Mouse (Mus musculus) common myeloid progenitor, adult 5-6 weeks (primary cell): ENCODE measurements around the gene Proser3. TPM values are rescaled to one million over a fixed set of nuclear protein-coding genes. Genes with fewer than 3 reads are reported as not detected.
"Not testable (repeated sequence)": the region's sequence is repeated elsewhere in the genome, so short reads cannot be mapped to it uniquely, and the experiment has no call there.

Experiments
- ATAC-seq: replicated peaks from 2 replicates; pipeline ENCODE4 v1.8.0; 2016; ENCODE audit warnings: low read depth, mild to moderate bottlenecking, moderate TSS enrichment, inconsistent platforms; ENCODE audit not compliant: poor library complexity, severe bottlenecking
- total RNA-seq: library from RNA; stranded (forward); fragments of 200-1000, 187-1606 nt; gene quantifications from 2 replicates; pipeline ENCODE4 v1.2.3, GENCODE M21; 2017

Gene Proser3
- total RNA-seq, 1 experiment from 2014 or later, result 4.7 TPM

GRCm38 (mm10) chr7:30495506-30496042 is 56.5 kb downstream of the Proser3 start:
- ATAC-seq, result not testable (repeated sequence)

DNA sequence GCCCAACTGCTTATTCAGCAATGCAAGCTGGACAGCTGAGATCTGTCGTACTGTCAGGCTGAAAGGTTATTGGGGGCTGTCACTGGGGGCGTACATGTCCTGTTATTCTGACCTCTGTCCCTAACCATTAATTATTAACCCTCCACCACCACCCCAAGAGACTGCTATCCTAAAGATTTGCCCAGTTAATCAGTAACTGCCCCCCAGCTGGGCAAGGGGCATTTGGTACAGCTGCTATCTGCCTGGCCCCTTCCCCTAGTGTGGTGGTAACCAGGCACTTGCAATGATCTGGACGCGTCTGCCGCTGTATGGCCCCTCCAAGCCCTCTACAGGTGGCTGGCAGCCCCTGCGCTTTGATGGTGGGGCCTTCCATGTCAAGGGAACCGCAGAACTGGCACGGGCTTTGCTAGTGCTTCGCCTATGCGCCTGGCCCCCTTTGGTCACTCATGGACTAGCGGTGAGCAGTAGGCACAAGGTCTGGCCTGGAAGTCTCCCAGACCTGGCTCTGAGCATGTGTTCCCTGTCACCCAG is 58.6 kb downstream of the Proser3 start, which contains the start of gene Prodh2:
Gene Prodh2, plus strand, starts transcription at position 222 of the 531 bp plus-strand sequence.
- ATAC-seq, result no peak

DNA sequence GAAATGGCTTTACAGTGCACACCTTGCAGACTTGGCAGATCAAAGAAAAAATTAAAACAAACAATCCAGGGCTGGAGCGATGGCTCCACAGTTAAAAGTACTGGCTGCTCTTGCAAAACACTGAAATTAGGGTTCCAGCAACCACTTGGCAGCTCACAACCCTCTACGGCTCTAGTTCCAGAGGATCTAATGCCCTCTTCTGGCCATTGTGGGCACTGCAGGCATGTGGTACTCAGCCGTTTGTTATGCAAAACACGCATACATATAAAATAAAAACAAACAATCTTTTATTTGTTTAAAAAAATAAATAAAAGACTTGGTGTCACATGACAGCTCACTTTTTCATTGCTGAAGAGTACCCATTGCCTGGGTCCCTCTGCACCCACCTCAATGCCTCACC is 59.3 kb downstream of the Proser3 start:
- ATAC-seq, result peak; percentile 76

- ATAC-seq, result no peak
Observed at GRCm38 (mm10) chr7:30490957-30491307, 61.2 kb downstream of the Proser3 start.

DNA sequence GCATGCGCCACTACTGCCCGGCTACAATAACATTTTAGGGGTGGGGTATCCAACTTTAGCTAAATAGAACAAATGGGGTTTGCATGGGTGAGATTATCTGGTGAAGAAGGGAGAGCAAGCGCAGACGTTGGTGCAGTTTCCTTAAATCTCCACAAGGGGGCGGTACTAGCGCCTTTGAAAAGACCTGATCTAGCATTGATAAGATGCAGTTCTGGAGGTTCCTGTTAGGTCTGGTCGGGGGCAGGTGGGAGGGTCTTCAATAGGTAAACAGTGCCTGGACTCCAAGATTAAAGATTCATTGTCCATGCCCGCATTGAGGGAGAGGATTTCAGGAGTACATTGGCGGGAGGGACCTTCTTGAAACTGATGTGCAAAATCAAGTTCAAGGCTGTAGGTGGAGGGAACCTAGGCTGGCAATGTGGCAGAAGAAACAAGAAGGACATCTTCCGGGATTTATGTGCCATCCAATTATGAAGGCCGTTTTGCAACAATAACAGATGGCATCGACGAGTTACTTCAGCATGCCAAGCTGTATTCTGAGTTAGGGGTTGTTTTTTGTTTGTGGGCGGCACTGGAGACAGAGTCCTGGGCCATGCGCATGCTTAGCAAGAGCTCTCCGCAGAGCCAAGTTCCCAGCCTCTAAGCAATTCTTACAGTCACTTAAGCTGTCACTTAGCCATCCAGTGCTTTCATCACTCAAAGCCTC is 61.7 kb downstream of the Proser3 start:
- 0 out of 2 replicates have a peak, but pooled peaks have one; percentile 49 for ATAC-seq

Other genes with a start within 250 kb of the Proser3 start
- 15.2 and 31.2 TPM in 2 replicates for gene Alkbh6, start 243.6 kb downstream of the Proser3 start, total RNA-seq
- gene Syne4, start 237.5 kb downstream of the Proser3 start, total RNA-seq, result 1.4 TPM in 1 of 2 replicates, not detected in the other
- 0.96 and 3.3 TPM in 2 replicates for gene E130208F15Rik, start 230.6 kb downstream of the Proser3 start, total RNA-seq
- gene Sdhaf1, start 228.4 kb downstream of the Proser3 start, total RNA-seq, result 10.8 and 11.0 TPM in 2 replicates
- not detected in 2 replicates for gene Lrfn3, start 189.5 kb downstream of the Proser3 start, total RNA-seq
- 94.7 and 118 TPM in 2 replicates for gene Tyrobp, start 138.5 kb downstream of the Proser3 start, total RNA-seq
- gene Hcst, start 132.4 kb downstream of the Proser3 start, total RNA-seq, result 9.4 and 11.9 TPM in 2 replicates
- gene Nfkbid, start 130.6 kb downstream of the Proser3 start, total RNA-seq, result 9.0 and 13.0 TPM in 2 replicates
- gene Aplp1, start 106.8 kb downstream of the Proser3 start, total RNA-seq, result not detected in 2 replicates
- not detected in 2 replicates for gene Kirrel2, start 94.6 kb downstream of the Proser3 start, total RNA-seq
- gene Nphs1, start 94.0 kb downstream of the Proser3 start, total RNA-seq, result 0.19 and 1.8 TPM in 2 replicates
- gene Prodh2, start 58.7 kb downstream of the Proser3 start, total RNA-seq, result not detected in 2 replicates
- gene Arhgap33, start 17.2 kb downstream of the Proser3 start, total RNA-seq, result 5.2 and 9.1 TPM in 2 replicates
- 3.2 and 4.2 TPM in 2 replicates for gene Hspb6, start 121 bp downstream of the Proser3 start, total RNA-seq
- 20.8 and 21.2 TPM in 2 replicates for gene Lin37, start 7.5 kb upstream of the Proser3 start, total RNA-seq
- 58.2 and 68.5 TPM in 2 replicates for gene U2af1l4, start 11.0 kb upstream of the Proser3 start, total RNA-seq
- gene Gm49396, start 11.0 kb upstream of the Proser3 start, total RNA-seq, result 3.7 and 5.4 TPM in 2 replicates
- 117 and 174 TPM in 2 replicates for gene Psenen, start 11.3 kb upstream of the Proser3 start, total RNA-seq
- gene Igflr1, start 13.1 kb upstream of the Proser3 start, total RNA-seq, result 1.8 TPM in 1 of 2 replicates, not detected in the other
- gene Kmt2b, start 36.4 kb upstream of the Proser3 start, total RNA-seq, result 8.9 and 24.9 TPM in 2 replicates
- gene Zbtb32, start 46.6 kb upstream of the Proser3 start, total RNA-seq, result 0.32 TPM in 1 of 2 replicates, not detected in the other
- gene Upk1a, start 60.5 kb upstream of the Proser3 start, total RNA-seq, result not detected in 2 replicates
- gene Cox6b1, start 73.9 kb upstream of the Proser3 start, total RNA-seq, result 396 and 504 TPM in 2 replicates
- gene Etv2, start 83.6 kb upstream of the Proser3 start, total RNA-seq, result not detected in 2 replicates
- gene Rbm42, start 98.0 kb upstream of the Proser3 start, total RNA-seq, result 39.4 and 47.8 TPM in 2 replicates
- gene Haus5, start 112.7 kb upstream of the Proser3 start, total RNA-seq, result 17.2 and 27.1 TPM in 2 replicates
- gene Pmis2, start 119.3 kb upstream of the Proser3 start, total RNA-seq, result not detected in 2 replicates
- gene 2200002J24Rik, start 146.6 kb upstream of the Proser3 start, total RNA-seq, result not detected in 2 replicates
- 1.1 and 1.8 TPM in 2 replicates for gene Atp4a, start 159.9 kb upstream of the Proser3 start, total RNA-seq
- 51.1 and 61.8 TPM in 2 replicates for gene Tmem147, start 177.2 kb upstream of the Proser3 start, total RNA-seq
- not detected in 2 replicates for gene Gapdhs, start 191.4 kb upstream of the Proser3 start, total RNA-seq
- gene Sbsn, start 199.2 kb upstream of the Proser3 start, total RNA-seq, result 0.78 TPM in 1 of 2 replicates, not detected in the other
- 4.2 TPM in 1 of 2 replicates, not detected in the other for gene Dmkn, start 211.5 kb upstream of the Proser3 start, total RNA-seq
- gene Krtdap, start 235.6 kb upstream of the Proser3 start, total RNA-seq, result not detected in 2 replicates